Mouse (Mus musculus) thymus, postnatal 4 days (tissue): ENCODE results near the gene Slit2.

Experiments used
- DNase-seq: peaks from one replicate; pipeline ENCODE4 v3.0.0; 2021

Gene Slit2

DNA sequence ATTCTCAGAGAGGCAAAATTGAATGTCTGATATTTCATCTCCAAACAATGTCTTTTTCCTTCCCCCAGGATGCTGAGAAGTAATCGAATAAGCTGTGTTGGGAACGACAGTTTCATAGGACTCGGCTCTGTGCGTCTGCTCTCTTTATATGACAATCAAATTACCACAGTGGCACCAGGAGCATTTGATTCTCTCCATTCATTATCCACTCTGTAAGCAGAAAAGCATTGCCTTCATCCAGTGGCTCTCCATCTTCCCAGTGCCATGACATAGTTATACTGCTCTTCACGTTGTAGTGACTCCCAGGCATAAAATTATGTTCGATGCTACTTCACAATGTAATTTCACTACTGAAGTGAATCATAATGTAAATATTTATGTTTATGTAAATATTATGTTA lies 252.3 kb downstream of the Slit2 start:
- no peak for DNase-seq

DNA sequence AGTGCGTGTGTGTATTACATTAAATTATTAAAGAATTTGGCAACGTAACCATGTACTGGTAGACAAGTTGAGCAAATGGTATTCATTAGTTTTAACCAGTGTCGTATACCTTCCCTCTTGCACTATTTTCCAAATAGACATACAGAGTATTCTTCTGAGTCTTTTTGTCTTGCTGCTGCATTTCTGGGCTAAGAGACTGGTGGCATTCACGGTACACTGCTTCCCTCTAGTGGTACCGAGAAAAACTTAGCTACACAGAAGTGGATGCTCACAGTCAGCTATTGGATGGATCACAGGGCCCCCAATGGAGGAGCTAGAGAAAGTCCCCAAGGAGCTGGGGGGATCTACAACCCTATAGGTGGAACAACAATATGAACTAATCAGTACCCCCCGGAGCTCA lies 257.8 kb downstream of the Slit2 start:
- peak; percentile 7 for DNase-seq

DNA sequence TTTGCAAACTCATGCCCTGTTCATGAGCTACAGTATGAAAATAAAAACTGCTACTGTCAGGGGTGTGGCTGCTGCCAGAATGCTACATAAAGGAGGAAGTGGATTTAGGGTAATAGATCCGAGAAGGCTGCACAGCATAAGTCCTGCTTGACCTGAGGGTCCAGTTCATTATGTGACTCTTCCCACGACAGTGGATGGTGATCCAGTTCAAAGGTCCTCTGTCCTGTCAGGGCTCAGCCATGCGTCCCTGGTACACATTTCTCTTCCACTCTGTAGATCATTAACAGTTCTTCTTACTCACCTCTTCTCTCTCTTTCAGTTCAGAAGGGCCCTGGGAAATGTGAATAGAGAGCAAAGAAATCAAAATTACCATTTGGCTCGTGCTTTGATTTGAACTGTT lies 265.4 kb downstream of the Slit2 start:
- DNase-seq, result no peak

GRCm38 (mm10) chr5:48277561-48277960 lies 294.6 kb downstream of the Slit2 start:
- DNase-seq, result no peak

GRCm38 (mm10) chr5:48301186-48301585 lies 318.2 kb downstream of the Slit2 start:
- no peak for DNase-seq

GRCm38 (mm10) chr5:48315057-48315602 lies 332.2 kb downstream of the Slit2 start:
- DNase-seq, result no peak

DNA sequence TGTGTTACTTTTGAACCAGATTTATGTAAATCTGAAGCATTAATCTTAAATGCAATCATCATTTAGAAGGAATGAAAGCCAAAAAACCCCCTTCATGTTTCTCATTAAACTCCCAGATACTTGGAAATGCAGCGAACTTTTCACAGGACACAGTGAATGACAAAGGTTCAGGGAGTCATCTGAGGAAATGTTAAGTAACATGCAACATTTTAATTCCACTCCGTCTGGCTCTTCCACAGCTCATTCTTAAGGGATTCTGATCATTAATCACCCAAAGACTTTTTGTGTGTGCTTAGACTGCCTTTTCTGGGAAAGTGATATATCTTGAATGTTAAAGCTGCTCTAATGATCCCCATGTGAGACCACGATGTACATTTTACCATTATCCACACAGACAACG lies 337.7 kb downstream of the Slit2 start:
- DNase-seq, result no peak

DNA sequence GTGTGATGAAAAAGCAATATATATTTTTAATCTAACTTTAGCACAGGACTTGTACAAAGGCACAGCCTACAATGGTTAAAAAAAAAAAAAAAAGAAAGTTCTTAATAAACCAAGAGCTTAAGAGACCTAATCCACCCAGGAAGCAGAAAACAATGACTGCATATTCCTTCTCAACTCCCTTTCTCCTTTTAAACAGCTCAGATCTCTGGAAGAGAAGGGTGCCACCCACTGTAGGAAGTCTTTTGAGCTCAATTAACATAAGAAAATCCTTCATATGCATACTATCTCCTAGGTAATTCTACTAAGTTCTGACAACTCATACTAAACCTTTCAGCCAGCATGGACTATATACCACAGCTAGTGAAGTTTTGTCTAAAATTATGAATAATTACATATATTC lies 343.3 kb downstream of the Slit2 start:
- no peak for DNase-seq

DNA sequence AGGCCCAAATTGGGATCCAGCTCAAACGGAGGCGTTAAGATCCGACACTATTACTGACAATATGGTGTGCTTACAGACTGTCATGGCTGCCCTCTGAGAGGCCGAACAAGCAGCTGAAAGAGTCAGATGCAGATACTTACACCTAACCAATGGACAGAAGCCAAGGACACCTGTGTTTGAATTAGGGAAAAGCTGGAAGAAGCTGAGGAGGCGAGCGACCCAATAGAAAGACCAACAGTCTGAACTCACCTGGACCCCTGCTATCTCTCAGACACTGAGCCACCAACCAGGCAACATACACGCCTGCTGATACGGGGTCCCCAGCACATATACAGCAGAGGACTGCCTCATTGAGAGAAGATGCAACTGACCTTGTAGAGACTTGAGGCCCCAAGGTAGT lies 344.7 kb downstream of the Slit2 start, which contains the start of gene 5730480H06Rik:
TSS of gene 5730480H06Rik (plus strand) at position 301 of the 400 bp plus-strand sequence.
- DNase-seq, result no peak

GRCm38 (mm10) chr5:48329751-48330150 lies 346.8 kb downstream of the Slit2 start:
- no peak for DNase-seq

DNA sequence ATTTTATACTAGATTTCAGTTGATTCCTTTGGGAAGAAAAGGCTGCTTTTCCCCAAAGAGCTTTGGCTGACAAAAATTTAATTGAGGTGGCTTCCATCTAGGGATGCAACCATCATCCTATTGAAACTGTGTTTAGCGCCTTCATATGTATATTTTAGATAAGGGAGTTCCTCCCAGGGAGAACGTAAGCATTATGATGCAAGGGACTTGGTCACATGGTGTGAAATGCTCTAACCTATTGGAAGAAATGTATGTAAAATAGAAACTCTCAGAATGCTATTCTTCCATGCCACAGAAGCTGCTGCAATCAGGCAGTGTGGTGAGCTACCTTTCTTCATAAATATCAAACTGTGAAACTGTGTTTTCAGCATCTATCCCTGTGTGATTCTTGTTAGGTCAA lies 347.9 kb downstream of the Slit2 start:
- DNase-seq, result no peak

- DNase-seq, result no peak
Measured at GRCm38 (mm10) chr5:48331441-48331840, 348.5 kb downstream of the Slit2 start.

GRCm38 (mm10) chr5:48333407-48333806 lies 350.5 kb downstream of the Slit2 start:
- DNase-seq, result no peak

DNA sequence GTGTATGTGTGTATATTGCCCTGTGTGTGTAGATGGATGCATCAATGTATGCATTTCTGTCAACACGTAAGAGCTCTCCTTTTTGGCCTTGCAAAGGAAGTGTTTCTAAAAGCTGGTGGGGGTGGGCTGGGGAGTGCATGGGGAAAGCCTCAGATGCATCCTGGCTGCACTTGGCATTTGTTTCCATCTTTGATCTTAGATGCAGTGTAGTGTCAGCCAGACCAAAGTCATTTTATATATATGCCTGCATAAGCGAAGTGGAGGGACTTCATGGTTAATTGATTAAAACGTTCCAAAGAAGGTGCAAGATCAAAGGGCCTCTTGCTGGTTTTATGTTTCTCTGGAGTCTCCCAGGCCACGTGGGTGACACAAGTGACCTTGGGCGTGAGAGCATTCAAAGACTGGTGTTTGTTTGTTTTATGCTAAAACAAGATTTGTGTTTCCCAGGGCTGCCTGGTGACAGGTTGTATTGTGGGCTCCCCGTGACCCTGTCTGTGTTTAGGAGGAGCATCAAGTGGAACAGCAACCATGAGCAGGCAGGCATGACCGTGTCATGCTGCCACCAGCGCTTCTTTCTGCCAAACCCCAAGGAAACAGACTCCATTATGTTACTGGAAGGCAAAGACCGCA lies 351.1 kb downstream of the Slit2 start:
- no peak for DNase-seq

DNA sequence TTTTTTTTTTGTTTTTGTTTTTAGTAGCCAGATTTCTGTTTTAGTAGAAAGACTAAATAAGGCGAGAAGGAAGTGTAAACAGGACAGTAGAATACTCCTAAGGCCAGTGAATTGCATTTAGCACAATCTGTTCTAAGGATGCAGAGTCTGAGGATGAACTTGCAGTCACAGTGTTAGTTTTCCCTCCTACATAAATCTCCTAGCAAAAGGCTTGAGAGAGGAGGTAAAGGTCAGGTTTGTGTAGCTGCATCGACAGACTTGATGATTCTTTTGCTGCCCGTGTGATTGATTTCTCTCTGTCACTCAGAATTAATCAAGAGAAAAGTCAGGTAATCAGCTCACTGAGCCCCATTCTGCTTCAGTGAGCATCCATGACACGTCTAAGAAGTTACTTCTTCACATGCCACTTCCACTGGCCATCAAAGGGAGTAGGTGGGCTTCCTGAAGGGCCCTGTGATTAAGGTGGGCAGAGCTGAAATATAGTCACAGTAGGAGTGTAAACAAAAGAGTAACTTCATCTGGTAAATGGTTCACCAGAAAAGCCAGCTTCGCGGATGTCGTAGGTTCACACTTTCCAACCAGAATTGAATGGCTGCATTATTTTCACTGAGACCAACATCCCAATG lies 358.0 kb downstream of the Slit2 start:
- no peak for DNase-seq

DNA sequence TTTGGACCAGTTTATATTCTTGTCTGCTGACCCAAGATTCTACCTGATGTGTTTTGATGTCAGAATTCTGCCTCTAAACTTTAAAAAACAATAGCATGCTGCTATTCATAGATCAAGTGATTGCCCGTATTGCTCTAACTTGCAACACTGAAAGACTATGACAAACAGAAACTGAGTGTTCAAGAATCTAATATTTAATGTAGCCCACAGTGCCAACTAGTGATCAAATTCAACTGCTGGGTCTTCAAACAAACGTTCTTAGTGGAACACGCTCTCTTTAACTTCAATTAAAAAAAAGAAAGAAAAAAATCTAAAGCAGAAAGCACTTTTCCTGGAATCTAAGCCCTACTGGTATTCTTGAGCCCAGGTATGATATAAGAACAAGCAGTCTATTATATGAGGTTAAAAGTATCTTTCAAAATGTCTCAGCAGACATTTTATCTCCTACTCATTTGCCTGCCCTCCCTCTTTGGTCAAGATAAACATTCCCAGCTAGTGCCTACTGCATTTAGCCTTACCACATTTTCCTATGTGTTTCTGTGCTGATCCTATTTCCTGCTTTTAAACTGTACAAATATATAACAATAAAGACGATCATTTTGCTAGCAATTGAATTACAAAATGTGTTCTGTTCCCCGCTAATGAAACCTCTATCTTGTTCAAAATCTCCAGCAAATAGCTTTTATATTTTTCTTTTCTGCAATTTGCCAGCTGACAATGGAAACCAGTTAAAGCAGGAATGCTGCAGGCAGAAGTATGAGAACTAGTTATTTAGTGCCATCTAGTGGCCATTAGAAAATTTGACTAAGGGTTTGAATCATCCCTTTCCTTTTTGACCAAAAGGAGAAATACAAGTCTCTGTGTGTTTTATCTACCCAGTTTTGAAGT lies 362.4 kb downstream of the Slit2 start:
- DNase-seq, result no peak

- no peak for DNase-seq
Measured at GRCm38 (mm10) chr5:48345983-48346648, 363.2 kb downstream of the Slit2 start.

- no peak for DNase-seq
Measured at GRCm38 (mm10) chr5:48349309-48349708, 366.4 kb downstream of the Slit2 start.
